Mouse (Mus musculus) right cerebral cortex, postnatal 14 days (tissue): Measurements from ENCODE around the gene Isy1.

Experiments used
- DNase-seq: peaks from one replicate; pipeline ENCODE4 v3.0.0; 2022

Isy1 gene

DNA sequence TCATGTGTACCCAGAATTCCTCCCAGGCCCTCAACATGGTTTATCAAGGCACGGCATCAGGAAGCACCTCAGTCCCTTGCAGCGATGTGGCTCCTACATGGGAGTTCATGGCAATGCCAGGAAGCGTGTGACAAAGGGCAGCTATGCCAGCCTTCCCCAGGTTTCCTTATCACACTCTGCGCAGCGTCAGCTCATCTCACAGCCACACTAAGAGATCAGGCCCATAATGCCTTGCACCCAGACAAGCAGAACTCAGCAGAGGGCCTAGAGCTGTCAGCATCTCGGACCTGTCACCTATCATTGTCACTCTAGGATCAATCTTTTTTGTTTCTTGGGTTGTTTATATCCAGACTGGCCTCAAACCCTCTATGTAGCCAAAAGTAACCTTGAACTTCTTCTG lies 39.0 kb downstream of the Isy1 start:
- no peak for DNase-seq

DNA sequence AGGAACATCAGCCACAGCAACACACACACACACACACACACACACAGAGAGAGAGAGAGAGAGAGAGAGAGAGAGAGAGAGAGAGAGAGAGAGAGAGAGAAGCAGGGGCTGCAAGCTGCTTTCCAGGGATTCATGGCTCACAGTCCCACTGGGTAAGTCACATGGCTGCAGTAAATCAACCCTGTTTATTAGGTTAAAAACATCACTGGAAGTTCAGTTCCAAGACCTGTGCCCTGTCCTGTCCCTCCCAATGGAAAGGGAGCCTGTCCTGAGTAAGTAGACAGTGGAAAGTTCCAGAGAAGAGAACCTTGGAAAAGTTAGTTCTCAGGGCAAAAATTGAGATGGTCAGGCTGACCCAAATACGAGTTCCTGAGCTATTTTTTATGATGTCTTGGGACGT lies 41.3 kb downstream of the Isy1 start:
- no peak for DNase-seq

GRCm38 (mm10) chr6:87796251-87796880 lies 42.2 kb downstream of the Isy1 start:
- no peak for DNase-seq

DNA sequence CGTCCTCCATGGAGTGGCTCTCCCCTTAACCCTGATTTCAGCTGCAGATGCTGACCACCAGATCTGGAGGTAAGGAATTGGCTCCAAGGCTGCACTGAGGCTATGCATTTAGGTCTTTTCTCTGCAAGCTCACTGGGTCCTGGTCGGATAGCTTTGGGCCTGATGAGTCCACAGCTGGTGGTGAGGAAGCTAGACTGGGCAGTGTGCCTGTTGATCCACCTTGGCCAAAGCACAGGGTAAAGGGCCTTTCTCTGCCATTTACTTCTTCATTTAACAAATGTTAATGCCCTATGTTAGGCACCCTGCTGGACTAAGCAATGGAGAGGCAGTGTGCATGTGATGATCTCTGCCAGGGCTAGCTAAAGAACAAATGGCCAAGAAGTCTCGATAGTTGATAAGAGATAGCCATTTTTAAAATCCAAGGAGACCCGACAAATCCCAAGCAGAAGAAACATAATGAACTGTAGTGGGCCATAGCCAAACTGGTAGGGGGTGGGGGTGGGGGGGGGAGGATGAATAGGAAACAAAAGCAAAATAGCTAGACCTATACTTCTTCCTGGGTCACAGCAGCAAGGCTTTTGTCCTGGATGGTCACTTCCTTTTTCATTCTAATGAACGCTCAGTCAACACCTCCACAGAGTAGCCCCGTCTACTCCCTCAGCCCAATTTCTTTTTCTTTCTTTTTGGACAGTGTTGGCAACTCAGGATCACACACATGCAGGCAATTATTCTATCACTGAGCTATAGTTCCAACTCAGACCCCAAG lies 43.0 kb downstream of the Isy1 start:
- no peak for DNase-seq

GRCm38 (mm10) chr6:87793821-87794510 lies 44.6 kb downstream of the Isy1 start:
- DNase-seq: no peak

- DNase-seq: no peak
Measured at GRCm38 (mm10) chr6:87791826-87792225, 46.8 kb downstream of the Isy1 start.

DNA sequence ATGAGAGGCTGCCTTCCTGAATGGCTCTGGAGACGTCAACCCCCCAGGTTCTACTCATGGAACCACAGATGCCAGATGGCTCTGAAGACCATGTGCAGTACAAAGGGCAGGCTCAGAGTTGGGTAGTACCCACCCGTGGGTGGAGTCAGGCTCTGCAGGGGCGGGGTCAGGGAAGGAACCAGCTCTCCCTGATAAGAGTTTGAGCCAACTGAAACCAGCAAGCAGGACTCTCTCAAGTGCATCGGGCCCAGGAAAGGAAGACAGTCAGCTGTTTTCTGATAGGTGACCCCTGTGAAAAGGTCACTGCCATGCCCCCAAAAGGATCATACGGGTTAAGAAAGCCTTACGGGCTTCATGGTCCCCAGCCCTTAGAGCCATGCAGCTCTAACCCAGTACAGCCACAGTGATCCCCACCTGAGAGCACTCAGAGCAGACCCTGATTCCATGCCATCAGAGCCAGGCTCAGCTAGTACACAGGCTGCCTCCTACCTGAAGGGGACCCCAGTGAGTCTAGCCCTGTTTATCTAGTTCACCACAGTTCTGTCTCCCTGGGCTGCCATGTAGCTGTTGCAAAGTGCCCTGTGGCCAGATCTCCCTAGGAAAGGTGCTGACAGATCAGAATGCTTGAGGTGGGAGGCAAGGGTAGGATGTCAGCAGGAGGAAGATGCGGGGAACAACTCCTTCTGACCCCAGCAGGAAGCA lies 47.7 kb downstream of the Isy1 start:
- DNase-seq: no peak

GRCm38 (mm10) chr6:87789791-87790190 lies 48.8 kb downstream of the Isy1 start:
- DNase-seq: no peak

DNA sequence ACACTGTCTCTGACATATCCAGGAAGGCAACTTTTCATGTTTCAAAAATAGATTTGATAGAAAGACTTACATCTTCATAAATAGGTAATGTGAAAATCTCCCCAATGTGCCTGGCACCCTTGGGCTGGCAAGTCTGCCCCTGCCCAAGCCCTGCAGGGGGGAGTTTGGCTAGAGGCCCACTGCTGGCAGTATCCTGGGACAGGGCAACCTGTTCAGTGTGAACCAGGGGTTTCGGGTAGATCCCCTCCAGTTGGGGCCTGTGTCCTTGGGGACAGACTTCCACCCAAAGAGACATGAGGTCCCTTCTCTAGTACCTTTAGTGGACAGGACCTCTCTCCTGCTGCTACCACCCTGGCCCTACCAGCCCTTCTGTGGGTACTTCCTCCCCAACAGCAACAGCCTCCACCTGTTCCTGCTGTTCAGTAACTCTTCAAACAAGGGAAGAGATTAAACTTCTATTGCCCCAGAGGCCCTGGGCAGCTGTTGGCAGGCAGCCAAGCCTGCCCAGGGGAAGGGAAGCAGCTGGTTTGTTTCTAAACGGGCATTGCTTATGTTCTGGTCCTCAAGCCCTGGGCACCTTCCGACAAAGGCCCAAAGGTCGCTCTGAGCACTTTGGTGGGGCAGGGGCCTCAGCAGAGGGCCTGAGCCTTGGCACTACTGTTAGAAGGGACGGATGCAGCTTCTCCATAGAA lies 49.6 kb downstream of the Isy1 start:
- no peak for DNase-seq

DNA sequence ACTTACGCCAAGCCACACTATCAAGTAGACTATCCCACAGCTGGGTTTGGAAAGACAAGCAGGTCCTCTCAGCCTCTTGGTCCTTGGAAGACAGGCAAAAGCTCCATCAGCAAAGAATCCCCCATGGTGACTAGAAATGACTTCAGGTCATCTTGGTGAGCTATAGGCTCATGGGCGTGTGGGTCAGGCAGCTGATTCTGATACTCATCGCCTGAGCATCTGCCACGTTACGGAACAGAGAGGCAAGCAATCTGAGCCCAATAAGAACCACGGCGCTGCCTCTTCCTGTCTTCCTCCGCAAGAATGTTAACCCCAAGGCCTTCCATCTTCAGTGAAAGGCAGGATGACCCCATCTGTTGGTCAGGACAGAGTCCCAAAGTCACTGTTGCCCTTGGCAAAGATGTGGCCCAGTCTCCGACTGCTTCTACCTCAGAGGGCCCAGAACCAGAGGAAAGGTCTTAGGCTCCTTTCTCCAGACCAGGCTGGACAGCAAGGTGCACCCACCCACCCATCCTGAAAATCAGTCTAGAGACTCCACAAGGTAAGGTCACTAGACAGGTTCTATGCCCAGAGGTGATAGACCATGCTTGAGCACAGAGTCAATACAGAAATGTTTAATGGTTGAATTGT lies 50.2 kb downstream of the Isy1 start:
- no peak for DNase-seq

- no peak for DNase-seq
Measured at GRCm38 (mm10) chr6:87787108-87787890, 51.3 kb downstream of the Isy1 start.

- DNase-seq: no peak
Measured at GRCm38 (mm10) chr6:87786621-87787020, 52.0 kb downstream of the Isy1 start.

- no peak for DNase-seq
Measured at GRCm38 (mm10) chr6:87784033-87784432, 54.6 kb downstream of the Isy1 start.

- no peak for DNase-seq
Measured at GRCm38 (mm10) chr6:87780546-87781301, 57.9 kb downstream of the Isy1 start.

DNA sequence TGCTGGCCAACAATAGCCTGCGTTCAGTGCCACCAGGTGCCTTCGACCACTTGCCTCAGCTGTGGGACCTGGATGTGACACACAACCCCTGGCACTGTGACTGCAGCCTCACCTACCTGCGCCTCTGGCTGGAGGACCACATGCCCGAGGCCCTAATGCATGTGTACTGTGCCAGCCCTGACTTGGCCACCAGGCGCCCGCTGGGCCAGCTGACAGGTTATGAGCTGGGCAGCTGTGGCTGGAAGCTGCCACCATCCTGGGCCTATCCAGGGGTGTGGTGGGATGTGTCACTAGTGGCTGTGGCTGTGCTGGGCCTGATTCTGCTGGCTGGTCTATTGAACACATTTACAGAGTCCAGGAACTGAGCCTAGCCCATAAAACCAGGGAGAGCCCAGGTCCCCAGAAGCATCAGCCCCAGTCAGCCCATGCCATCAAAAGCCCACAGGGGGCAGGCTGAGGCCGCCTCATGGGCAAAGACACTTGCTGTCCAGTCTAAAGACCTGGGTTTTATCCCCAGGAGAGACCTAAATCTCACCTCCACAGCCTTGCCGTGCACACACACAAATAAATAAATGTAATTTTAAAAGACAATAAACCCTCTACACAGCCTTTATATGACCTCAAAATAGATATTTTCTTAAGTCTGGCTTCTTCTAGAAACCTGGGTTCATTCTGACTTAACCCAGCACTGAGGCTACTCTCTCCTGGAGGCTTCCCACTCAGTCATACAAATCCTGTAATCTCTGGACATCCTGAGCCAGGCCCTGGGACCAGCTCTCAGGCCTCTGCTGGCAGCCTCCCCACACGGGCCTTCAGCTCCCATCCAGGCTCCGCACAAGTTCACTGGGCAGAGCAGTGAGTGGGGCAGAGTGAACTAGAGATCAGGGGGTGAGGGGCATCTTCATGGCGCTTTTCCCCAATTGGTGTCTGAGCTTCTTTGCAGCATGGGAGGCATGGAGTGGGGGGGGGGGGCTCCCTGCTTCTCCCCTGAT lies 59.1 kb downstream of the Isy1 start:
- DNase-seq: no peak

GRCm38 (mm10) chr6:87778294-87779173 lies 60.1 kb downstream of the Isy1 start:
- no peak for DNase-seq

DNA sequence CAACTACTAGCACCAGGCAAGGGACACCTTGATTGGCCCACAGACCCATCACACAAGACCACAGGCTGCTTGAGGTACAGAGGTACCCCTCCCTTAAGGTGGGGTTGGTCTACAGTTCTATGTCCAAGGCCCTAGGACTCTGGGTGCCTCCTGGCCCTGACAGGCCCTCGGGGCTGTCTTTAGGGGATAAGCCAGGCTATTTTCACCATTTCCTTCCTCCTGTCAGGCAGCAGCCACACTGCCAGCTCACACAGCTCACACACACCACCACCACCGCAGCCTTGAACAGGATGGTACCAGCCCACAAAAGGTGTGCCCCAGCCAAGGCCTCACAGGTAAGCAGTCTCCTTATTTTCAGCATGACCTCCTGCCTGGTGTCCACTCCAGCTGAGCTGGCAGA lies 60.8 kb downstream of the Isy1 start, which contains the start of gene Gp9:
Gp9 (plus strand) TSS at position 231 of the 400 bp plus-strand sequence.
- no peak for DNase-seq

DNA sequence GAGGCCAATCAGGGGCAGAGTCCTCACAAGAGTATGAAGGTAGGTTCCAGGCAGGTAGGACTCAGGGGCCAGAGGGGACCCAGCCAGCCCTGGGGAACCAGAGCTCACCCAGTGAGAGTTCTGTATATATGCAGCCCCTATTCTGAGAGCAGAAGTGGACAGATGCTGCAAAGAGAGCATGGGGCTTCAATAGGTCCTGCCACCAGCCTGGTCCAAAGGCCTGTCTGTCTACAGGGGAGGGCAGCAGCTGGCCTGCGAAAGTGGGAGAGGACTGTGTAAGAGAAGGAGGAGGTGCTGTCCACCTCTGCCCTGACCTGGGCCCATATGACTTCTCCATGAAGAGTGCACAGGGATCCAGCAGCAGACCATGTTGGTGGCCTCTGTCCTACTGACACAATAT lies 61.9 kb downstream of the Isy1 start:
- DNase-seq: no peak
